Mouse (Mus musculus): ENCODE results near the gene Kit.

DNA sequence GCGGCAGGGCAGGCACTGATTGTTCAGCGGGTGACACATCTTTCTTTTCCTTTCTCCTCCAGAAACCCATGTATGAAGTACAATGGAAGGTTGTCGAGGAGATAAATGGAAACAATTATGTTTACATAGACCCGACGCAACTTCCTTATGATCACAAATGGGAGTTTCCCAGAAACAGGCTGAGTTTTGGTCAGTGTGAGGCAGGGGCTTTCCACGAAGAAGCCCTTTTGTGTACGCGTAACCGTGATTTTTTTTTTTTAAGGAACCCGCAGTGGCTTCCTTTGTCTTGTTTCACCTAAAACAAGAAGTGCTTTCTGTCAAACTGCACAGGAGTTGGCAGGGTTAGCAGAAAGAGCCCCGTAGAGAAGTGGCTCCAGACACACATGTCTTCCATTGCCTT, 65.9 kb downstream of the Kit start:
- no peak for TF ChIP-seq GATA1 (IDR thresholded peaks at IDR 0.05; ENCODE audit: borderline replicate concordance, low read length)
- no peak for TF ChIP-seq FLI1 (IDR thresholded peaks at IDR 0.05; ENCODE audit: low read length)

All from megakaryocyte, embryonic 14.5 days (primary cell).